Mouse (Mus musculus): ENCODE results near the gene Tbrg1.

DNA sequence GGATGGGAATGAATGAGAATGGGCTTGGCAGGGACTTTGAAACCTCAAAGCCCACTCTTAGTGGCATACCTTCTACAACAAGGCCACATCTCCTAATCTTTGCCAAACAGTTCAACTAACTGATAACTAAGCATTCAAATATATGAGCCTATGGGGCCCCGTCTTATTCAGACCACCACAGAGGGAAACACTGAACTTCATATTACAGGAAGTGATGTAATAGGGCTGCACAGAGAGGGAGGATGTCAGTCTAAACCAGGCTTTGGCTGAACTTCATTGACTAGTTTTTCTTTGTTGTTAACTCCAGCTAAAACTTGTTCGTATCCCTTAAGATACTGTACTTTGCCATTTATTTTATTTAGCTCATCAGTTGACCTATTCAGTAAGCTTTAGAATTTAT is 27.2 kb downstream of the Tbrg1 start:
- no peak for TF ChIP-seq POLR2A (IDR thresholded peaks at IDR 0.05; ENCODE audit: low read depth, low read length)
- no peak for TF ChIP-seq CTCF (IDR thresholded peaks at IDR 0.05; ENCODE audit: extremely low read depth, insufficient read depth, insufficient read length, insufficient replicate concordance)
